8 mouse cellular contexts compared by ENCODE assay signal in genomic region chr11:80302536-80302935, GRCm38 (mm10). TPM values are rescaled to one million over a fixed set of nuclear protein-coding genes. Genes with fewer than 3 reads are reported as not detected.
DNase-seq lines count a peak whose midpoint lies in the region; ATAC-seq and TF ChIP-seq lines count a peak whose summit lies in the region.

No protein-coding gene starts in this region.

- no peaks in the 10 kb centered on the region for H3K36me3 ChIP-seq in CH12.LX (replicated peaks in 1 of 2; ENCODE audit: control insufficient read depth in 1 of 2, insufficient read depth in 1 of 2, low read length in 1 of 2)
- no peaks in the 10 kb centered on the region for H3K36me3 ChIP-seq in forebrain, embryonic 15.5 days
- H3K36me3 ChIP-seq in liver, embryonic 12.5 days, result no peaks in the 10 kb centered on the region

- under 1% methylated on average over 11 of the region's 11 CpGs for WGBS in forebrain, embryonic 15.5 days
- WGBS in liver, embryonic 12.5 days (ENCODE audit: insufficient replicate concordance), result 3% methylated on average over 11 of the region's 11 CpGs

- no peaks in the 10 kb centered on the region for H3K79me2 ChIP-seq in CH12.LX (replicated peaks; ENCODE audit: control insufficient read depth, extremely low read depth, insufficient read depth, poor library complexity, severe bottlenecking)

- no peak overlapping the region for H3K27ac ChIP-seq in CH12.LX (ENCODE audit: insufficient read depth, low read depth)
- H3K27ac ChIP-seq in forebrain, embryonic 15.5 days (replicated peaks), result peak overlapping the region; percentile 84
- H3K27ac ChIP-seq in liver, embryonic 12.5 days, result no peak overlapping the region

- 0 out of 2 replicates have a peak, but pooled peaks have one; percentile 58 for ATAC-seq in cerebellum, adult (ENCODE audit: insufficient number of reproducible peaks, low FRiP score, low TSS enrichment)
- peak; percentile 82 for ATAC-seq in forebrain, embryonic 15.5 days (replicated peaks)
- no peak for ATAC-seq in liver, embryonic 12.5 days

- dilution Hi-C loops in CH12.LX (cut with MboI; ENCODE audit: extremely low pct_ligation_motif_present, extremely low pct_unique_long_range_greater_than_20kb, low sequenced_read_pairs), result no loop called here

- no peak for TF ChIP-seq RAD21 in CH12.LX (IDR thresholded peaks at IDR 0.05; ENCODE audit: low read depth, low read length)

- H3K9me3 ChIP-seq in CH12.LX (replicated peaks; ENCODE audit: low read length), result peaks cover 18% of the 10 kb centered on the region
- H3K9me3 ChIP-seq in forebrain, embryonic 15.5 days, result no peaks in the 10 kb centered on the region
- 0 out of 2 replicates have a peak, but pooled peaks cover 5% of the 10 kb centered on the region for H3K9me3 ChIP-seq in liver, embryonic 12.5 days (replicated peaks)

- no peak for TF ChIP-seq EP300 in CH12.LX (IDR thresholded peaks at IDR 0.05; ENCODE audit: low read length)

- DNase-seq in CH12.LX (ENCODE audit: extremely low read depth), result peak; percentile 92
- DNase-seq in heart, postnatal 10 days, result peak; percentile 65 to 72
- DNase-seq in kidney, postnatal 36 days, result peak; percentile 80 to 85
- peak; percentile 49 to 66 for DNase-seq in natural killer cell, adult 2 months (ENCODE audit: low spot score in 2 of 2)
- DNase-seq in telencephalon, adult 2 months (ENCODE audit: low read depth, low spot score), result peak; percentile 83

- TF ChIP-seq POLR2A in CH12.LX (IDR thresholded peaks at IDR 0.05; ENCODE audit: low read depth, low read length), result peak; percentile 48

- intact Hi-C loops in heart, postnatal 10 days (cut with DNase I), result loop anchor here (2.0 kb wide), 1 partner anchor 50 kb away; no protein-coding TSS in a partner anchor

- H3K4me3 ChIP-seq in CH12.LX (replicated peaks in 1 of 3; ENCODE audit: low read depth in 2 of 3, low read length in 2 of 3, poor library complexity in 1 of 3), result peak overlapping the region; percentile 27 to 66 (median 52)
- peak overlapping the region; percentile 73 for H3K4me3 ChIP-seq in forebrain, embryonic 15.5 days
- H3K4me3 ChIP-seq in liver, embryonic 12.5 days, result 0 out of 2 replicates have a peak overlapping the region, but pooled peaks have one; percentile 13

- in situ Hi-C loops in CH12.LX (cut with MboI; ENCODE audit: low pct_ligation_motif_present, low pct_unique_long_range_greater_than_20kb, low sequenced_read_pairs), result no loop called here

- peak overlapping the region; percentile 88 for H3K4me2 ChIP-seq in CH12.LX (ENCODE audit: insufficient read depth, low read depth, poor library complexity, severe bottlenecking)
- peak overlapping the region; percentile 98 for H3K4me2 ChIP-seq in forebrain, embryonic 15.5 days (replicated peaks)
- peak overlapping the region; percentile 80 for H3K4me2 ChIP-seq in liver, embryonic 12.5 days

- no peak overlapping the region for H3K9ac ChIP-seq in CH12.LX (ENCODE audit: insufficient read depth, low read depth)
- peak overlapping the region; percentile 8 for H3K9ac ChIP-seq in forebrain, embryonic 15.5 days (replicated peaks)
- no peak overlapping the region for H3K9ac ChIP-seq in liver, embryonic 12.5 days

- no peak for TF ChIP-seq CTCF in CH12.LX (conservative IDR thresholded peaks at IDR 0.05 in 1 of 2, IDR thresholded peaks at IDR 0.05 in 1 of 2; ENCODE audit: low read depth in 2 of 2, low read length in 2 of 2)

- H3K4me1 ChIP-seq in CH12.LX (ENCODE audit: control insufficient read depth in 1 of 2, insufficient read depth in 2 of 2), result peaks cover 0 to 31% of the 10 kb centered on the region in 2 experiments; a peak in 2 of 4 replicates
- H3K4me1 ChIP-seq in forebrain, embryonic 15.5 days, result peaks cover 51% of the 10 kb centered on the region
- H3K4me1 ChIP-seq in liver, embryonic 12.5 days, result peaks cover 27% of the 10 kb centered on the region

- peaks cover 45% of the 10 kb centered on the region for H3K27me3 ChIP-seq in CH12.LX (replicated peaks)
- H3K27me3 ChIP-seq in forebrain, embryonic 15.5 days, result no peaks in the 10 kb centered on the region
- peaks cover 88% of the 10 kb centered on the region for H3K27me3 ChIP-seq in liver, embryonic 12.5 days (replicated peaks)

TF ChIP-seq in CH12.LX, 34 proteins besides CTCF, POLR2A, EP300 and RAD21:
- TF ChIP-seq ELF1 (IDR thresholded peaks at IDR 0.05; ENCODE audit: low read depth, low read length) (peak; percentile 49), ZC3H11A (IDR thresholded peaks at IDR 0.05; ENCODE audit: low read depth, low read length) (no peak), MXI1 (IDR thresholded peaks at IDR 0.05; ENCODE audit: low read depth, low read length) (no peak; the same call in 1 of the 2 replicates), HCFC1 (IDR thresholded peaks at IDR 0.05; ENCODE audit: low read depth, low read length) (no peak), ETS1 (conservative IDR thresholded peaks at IDR 0.05; ENCODE audit: low read depth, low read length) (peak; percentile 77; the same call in 1 of the 2 replicates)
TF ChIP-seq in CH12.LX: peak in this region for 2.

RNA-seq across cellular contexts. Expression of gene Rhbdl3, which starts 1.8 kb away (rescaled TPM):
- total RNA-seq in CH12.LX (2012; rRNA removed) (0.88 and 1.4 TPM in 2 replicates), CH12.LX (2014; rRNA removed) (0.34 and 0.46 TPM in 2 replicates)
- 0.46 and 0.70 TPM in 2 replicates for polyA plus RNA-seq in CH12.LX (2012; ENCODE audit: insufficient read length, low read depth)
- polyA plus RNA-seq in forebrain, embryonic 15.5 days (2015; fragmentation: Nextera tagmentation; extraction: Ambion mirVana), result 20.4 and 23.3 TPM in 2 replicates
- 1 to 10 TPM; 2.3 to 2.5 TPM for total RNA-seq in heart, postnatal 10 days (2021)
- polyA plus RNA-seq in liver, embryonic 12.5 days (2016; fragmentation: Nextera tagmentation; extraction: Ambion mirVana), result 0.18 and 0.29 TPM in 2 replicates

Comparison
In these comparisons a context has a peak if more than half of its experiments do, and no peak if none do; other contexts are left out.
1. H3K4me3 ChIP-seq: peak in every context shown above with its lines; median percentile 73 in forebrain, embryonic 15.5 days; 52 in CH12.LX; 13 in liver, embryonic 12.5 days.
2. RNA of gene Rhbdl3, which starts 1.8 kb away (polyA plus RNA-seq): 20.4 to 23.3 TPM in forebrain, embryonic 15.5 days; 0.46 to 0.70 TPM in CH12.LX and 0.18 to 0.29 TPM in liver, embryonic 12.5 days; every median in the first group is over 10 times any median in the second.
3. Peak in every context shown above with its lines, with median percentiles within 50 percentile points of each other: DNase-seq and H3K4me2 ChIP-seq.